Mouse (Mus musculus) forebrain, embryonic 12.5 days (tissue): ENCODE results near the gene Anapc10. TPM values are rescaled to one million over a fixed set of nuclear protein-coding genes. Genes with fewer than 3 reads are reported as not detected.
A peak's percentile ranks its signal among the peaks of the same experiment; 100 is the strongest.
"Not testable (repeated sequence)": the region's sequence is repeated elsewhere in the genome, so short reads cannot be mapped to it uniquely, and the experiment has no call there.

Experiments used
- ATAC-seq: fragments of 200-750 bp; cut with Nextera tagmentation; 2 replicates; pipeline ENCODE4 v1.8.0; 2017; ENCODE audit warnings: moderate TSS enrichment; ENCODE audit not compliant: low FRiP score
- H3K27ac ChIP-seq: fragments of 300-500 bp; sonication (generic); 2 replicates; pipeline ENCODE4 v1.5.1; 2016; ENCODE audit warnings: mild to moderate bottlenecking
- H3K27me3 ChIP-seq: fragments of 300-500 bp; sonication (generic); 2 replicates; pipeline ENCODE4 v1.6.1; 2016; ENCODE audit warnings: mild to moderate bottlenecking
- H3K36me3 ChIP-seq: fragments of 300-500 bp; sonication (generic); replicated peaks from 2 replicates; pipeline ENCODE4 v1.6.1; 2016; ENCODE audit warnings: mild to moderate bottlenecking
- H3K4me1 ChIP-seq: fragments of 300-500 bp; sonication (generic); 2 replicates; pipeline ENCODE4 v1.6.1; 2016
- H3K4me2 ChIP-seq: fragments of 300-500 bp; sonication (generic); 2 replicates; pipeline ENCODE4 v1.6.1; 2016; ENCODE audit warnings: mild to moderate bottlenecking, moderate library complexity
- H3K4me3 ChIP-seq: fragments of 300-500 bp; sonication (generic); replicated peaks from 2 replicates; pipeline ENCODE4 v1.5.1; 2016; ENCODE audit warnings: mild to moderate bottlenecking
- H3K9ac ChIP-seq: fragments of 300-500 bp; sonication (generic); 2 replicates; pipeline ENCODE4 v1.6.1; 2016; ENCODE audit warnings: mild to moderate bottlenecking
- H3K9me3 ChIP-seq: fragments of 300-500 bp; sonication (generic); 2 replicates; pipeline ENCODE4 v1.6.1; 2016
- WGBS: fragments of 180-500 bp; shearing (Covaris S2); methylation state at CpG from one replicate; pipeline ENCODE4 v1.1.7; 2016; 5-methylcytosine and 5-hydroxymethylcytosine counted together
- polyA plus RNA-seq: library from polyadenylated mRNA; unstranded; fragments of >200 nt; fragmentation: Nextera tagmentation; extraction: Ambion mirVana; gene quantifications from 2 replicates; pipeline ENCODE4 v1.2.1, GENCODE M21; 2016

The Anapc10 gene
- polyA plus RNA-seq, 1 experiment from 2014 or later, result 54.1 TPM

- H3K4me3 ChIP-seq, result no peak overlapping the region
- no peaks in the 10 kb centered on the region for H3K9me3 ChIP-seq
- no peak for ATAC-seq
- no peaks in the 10 kb centered on the region for H3K27me3 ChIP-seq
- WGBS, result 57% methylated on average over 3 of the region's 3 CpGs
- no peak overlapping the region for H3K27ac ChIP-seq
- no peaks in the 10 kb centered on the region for H3K4me1 ChIP-seq
- H3K9ac ChIP-seq, result no peak overlapping the region
- H3K36me3 ChIP-seq, result peaks cover 31% of the 10 kb centered on the region
- H3K4me2 ChIP-seq, result no peak overlapping the region
Observed at GRCm38 (mm10) chr8:79724589-79724988, 13.0 kb downstream of the Anapc10 start.

- no peaks in the 10 kb centered on the region for H3K27me3 ChIP-seq
- H3K9ac ChIP-seq, result no peak overlapping the region
- no peaks in the 10 kb centered on the region for H3K4me1 ChIP-seq
- no peak overlapping the region for H3K4me2 ChIP-seq
- WGBS, result 100% methylated on average over 1 of the region's 1 CpGs
- H3K36me3 ChIP-seq, result peaks cover 23% of the 10 kb centered on the region
- H3K4me3 ChIP-seq, result no peak overlapping the region
- ATAC-seq, result no peak
- H3K9me3 ChIP-seq, result no peaks in the 10 kb centered on the region
- H3K27ac ChIP-seq, result no peak overlapping the region
Observed at GRCm38 (mm10) chr8:79727900-79728299, 16.3 kb downstream of the Anapc10 start.

DNA sequence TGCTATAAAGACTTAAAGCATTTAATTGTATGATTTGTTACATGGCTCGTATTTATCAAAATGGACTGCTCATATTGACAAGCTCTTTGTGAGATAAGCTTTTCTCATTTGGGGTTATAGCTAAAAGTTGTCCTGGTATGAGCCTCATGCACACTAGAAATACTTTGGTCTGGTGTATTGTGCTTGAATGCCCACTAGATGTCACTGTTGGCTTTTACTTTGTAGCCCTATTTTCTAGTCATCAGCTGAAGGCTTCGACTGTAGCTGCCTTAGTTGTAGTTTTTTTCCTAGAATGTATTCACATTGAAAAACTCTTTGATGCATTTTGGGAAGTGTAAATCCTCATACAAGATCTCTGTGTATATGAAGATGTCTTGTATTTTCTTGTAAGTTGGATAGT is 22.7 kb downstream of the Anapc10 start:
- Histone ChIP-seq H3K4me3 (no peak overlapping the region), H3K9ac (no peak overlapping the region), H3K36me3 (peaks cover 12% of the 10 kb centered on the region), H3K4me2 (no peak overlapping the region), H3K4me1 (no peaks in the 10 kb centered on the region), H3K27me3 (no peaks in the 10 kb centered on the region), H3K27ac (no peak overlapping the region), H3K9me3 (no peaks in the 10 kb centered on the region)
- 26% methylated on average over 2 of the region's 2 CpGs for WGBS
- ATAC-seq, result peak; percentile 41; the same call in 1 of the 2 replicates

- no peak for ATAC-seq
- 33% methylated on average over 2 of the region's 2 CpGs for WGBS
- H3K4me1 ChIP-seq, result no peaks in the 10 kb centered on the region
- H3K27ac ChIP-seq, result no peak overlapping the region
- peaks cover 12% of the 10 kb centered on the region for H3K36me3 ChIP-seq
- no peak overlapping the region for H3K4me2 ChIP-seq
- no peak overlapping the region for H3K9ac ChIP-seq
- H3K4me3 ChIP-seq, result no peak overlapping the region
- no peaks in the 10 kb centered on the region for H3K9me3 ChIP-seq
- no peaks in the 10 kb centered on the region for H3K27me3 ChIP-seq
Observed at GRCm38 (mm10) chr8:79748171-79748570, 36.6 kb downstream of the Anapc10 start.

GRCm38 (mm10) chr8:79748591-79748990 is 37.0 kb downstream of the Anapc10 start:
- H3K4me1 ChIP-seq, result no peaks in the 10 kb centered on the region
- H3K9ac ChIP-seq, result no peak overlapping the region
- no peak overlapping the region for H3K27ac ChIP-seq
- no peak for ATAC-seq
- 62% methylated on average over 4 of the region's 4 CpGs for WGBS
- H3K9me3 ChIP-seq, result no peaks in the 10 kb centered on the region
- no peaks in the 10 kb centered on the region for H3K27me3 ChIP-seq
- H3K4me3 ChIP-seq, result no peak overlapping the region
- peaks cover 12% of the 10 kb centered on the region for H3K36me3 ChIP-seq
- no peak overlapping the region for H3K4me2 ChIP-seq

DNA sequence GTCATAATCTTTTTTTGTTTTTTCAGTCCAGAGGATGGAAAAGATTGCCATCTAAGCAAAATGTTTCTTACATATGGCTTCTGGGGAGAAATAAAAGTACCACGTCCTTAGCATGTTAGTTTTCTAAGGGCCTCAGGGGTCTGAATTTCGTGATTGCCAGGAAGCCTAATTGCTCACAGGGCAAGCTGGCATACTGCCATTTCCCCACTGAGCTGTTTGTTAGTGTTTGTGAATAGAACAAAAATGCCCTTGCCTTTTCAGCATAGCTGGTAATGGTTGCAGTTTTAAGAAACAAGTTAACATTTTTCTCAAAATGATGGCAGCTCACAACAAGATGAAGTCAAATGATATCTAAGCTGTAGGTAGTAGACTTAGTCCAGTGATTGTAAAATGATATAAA is 38.7 kb downstream of the Anapc10 start:
- Histone ChIP-seq H3K4me1 (no peaks in the 10 kb centered on the region), H3K9me3 (no peaks in the 10 kb centered on the region), H3K4me2 (no peak overlapping the region), H3K9ac (no peak overlapping the region), H3K4me3 (no peak overlapping the region), H3K36me3 (peaks cover 10% of the 10 kb centered on the region), H3K27ac (no peak overlapping the region), H3K27me3 (no peaks in the 10 kb centered on the region)
- 21% methylated on average over 2 of the region's 2 CpGs for WGBS
- 0 out of 2 replicates have a peak, but pooled peaks have one; percentile 58 for ATAC-seq

DNA sequence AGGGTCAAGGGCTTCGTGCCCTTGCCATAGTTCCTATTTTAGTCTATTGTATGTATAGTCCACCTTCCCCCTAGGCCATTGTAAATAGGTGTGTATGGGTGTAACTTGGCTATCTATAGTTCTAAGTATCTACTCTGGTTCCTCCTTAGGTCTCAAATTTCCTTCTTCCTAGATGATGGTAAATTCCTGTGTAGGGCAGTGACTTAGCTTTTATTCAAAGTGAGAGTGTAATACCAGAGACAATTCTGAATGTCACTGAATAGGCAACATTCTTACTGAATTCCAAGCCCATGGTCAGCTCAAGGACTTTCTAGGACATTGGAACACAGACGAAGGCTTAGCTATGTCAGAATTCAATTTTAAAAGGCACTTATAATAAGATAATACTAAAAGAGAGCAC is 83.3 kb downstream of the Anapc10 start:
- not testable (repeated sequence) for H3K4me2 ChIP-seq, ATAC-seq, H3K36me3 ChIP-seq, H3K9ac ChIP-seq, H3K27ac ChIP-seq, H3K4me3 ChIP-seq, H3K27me3 ChIP-seq, H3K4me1 ChIP-seq, H3K9me3 ChIP-seq
- 89% methylated on average over 2 of the region's 2 CpGs for WGBS

GRCm38 (mm10) chr8:79796690-79797089 is 85.1 kb downstream of the Anapc10 start:
- Histone ChIP-seq H3K27me3 (no peaks in the 10 kb centered on the region), H3K4me3 (no peak overlapping the region), H3K9me3 (no peaks in the 10 kb centered on the region), H3K9ac (no peak overlapping the region), H3K36me3 (no peaks in the 10 kb centered on the region), H3K4me1 (no peaks in the 10 kb centered on the region), H3K27ac (no peak overlapping the region), H3K4me2 (no peak overlapping the region)
- 72% methylated on average over 7 of the region's 7 CpGs for WGBS
- ATAC-seq, result no peak

GRCm38 (mm10) chr8:79804499-79804898 is 92.9 kb downstream of the Anapc10 start:
- H3K4me1 ChIP-seq, result no peaks in the 10 kb centered on the region
- no peak overlapping the region for H3K9ac ChIP-seq
- H3K27ac ChIP-seq, result no peak overlapping the region
- 83% methylated on average over 6 of the region's 6 CpGs for WGBS
- no peak overlapping the region for H3K4me2 ChIP-seq
- no peaks in the 10 kb centered on the region for H3K36me3 ChIP-seq
- H3K9me3 ChIP-seq, result no peaks in the 10 kb centered on the region
- no peak overlapping the region for H3K4me3 ChIP-seq
- H3K27me3 ChIP-seq, result no peaks in the 10 kb centered on the region
- no peak for ATAC-seq

GRCm38 (mm10) chr8:79806971-79807370 is 95.4 kb downstream of the Anapc10 start:
- Histone ChIP-seq H3K36me3 (no peaks in the 10 kb centered on the region), H3K27ac (no peak overlapping the region), H3K27me3 (no peaks in the 10 kb centered on the region), H3K9ac (no peak overlapping the region), H3K4me1 (no peaks in the 10 kb centered on the region), H3K4me2 (no peak overlapping the region), H3K4me3 (no peak overlapping the region), H3K9me3 (no peaks in the 10 kb centered on the region)
- 74% methylated on average over 6 of the region's 6 CpGs for WGBS
- no peak for ATAC-seq

DNA sequence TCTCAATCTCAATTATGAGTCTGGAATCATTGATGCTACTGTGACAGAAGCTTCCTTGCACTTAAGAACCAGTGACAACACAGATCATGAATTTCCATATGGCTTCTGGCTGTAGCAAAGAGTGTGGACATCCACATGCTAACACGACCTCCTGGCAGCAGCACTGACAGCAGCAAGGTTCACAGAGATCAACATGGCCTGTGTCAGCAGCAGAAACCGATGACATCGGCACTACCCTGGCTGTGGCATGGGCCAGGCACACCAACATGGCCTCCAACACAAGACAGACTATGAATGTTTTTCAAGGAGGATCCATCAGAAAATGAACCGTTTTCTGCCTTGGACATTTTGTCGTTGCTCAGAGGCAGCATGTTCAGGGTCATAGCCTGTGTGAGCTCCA is 114.9 kb downstream of the Anapc10 start:
- Histone ChIP-seq H3K4me1 (peaks cover 12% of the 10 kb centered on the region), H3K9ac (no peak overlapping the region), H3K4me2 (no peak overlapping the region), H3K27ac (no peak overlapping the region), H3K36me3 (no peaks in the 10 kb centered on the region), H3K9me3 (no peaks in the 10 kb centered on the region), H3K27me3 (no peaks in the 10 kb centered on the region), H3K4me3 (no peak overlapping the region)
- ATAC-seq, result no peak
- WGBS, result 94% methylated on average over 5 of the region's 5 CpGs
